Mouse (Mus musculus) spleen, postnatal 10 days (tissue): ENCODE measurements around the gene Vmn1r87.

Source experiments
- DNase-seq, 2 experiments: peaks; one replicate each; pipeline ENCODE4 v3.0.0; 2021 to 2022; ENCODE audit warnings: low spot score in 2 of 2

The Vmn1r87 gene

DNA sequence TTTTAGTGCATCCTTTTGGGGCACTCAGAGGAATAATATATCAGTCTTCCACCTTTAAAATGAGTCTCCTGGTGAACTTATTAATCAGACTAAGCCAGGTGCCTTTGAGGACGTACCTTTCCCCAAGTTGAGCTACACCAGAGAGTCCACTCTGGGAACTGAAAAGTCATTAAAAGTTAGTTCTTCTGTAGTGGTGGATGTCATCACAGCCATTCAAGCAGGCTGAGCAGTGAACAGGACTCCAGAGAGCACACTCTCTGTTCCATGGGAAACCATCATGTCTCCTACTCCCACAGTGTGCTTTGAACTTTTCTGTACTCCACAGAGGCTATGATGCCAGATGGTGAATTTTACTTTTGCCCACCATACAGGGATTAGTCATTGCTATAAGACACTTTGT lies at the start of gene Vmn1r87:
Gene Vmn1r87, minus strand, starts transcription at position 101 of the 400 bp plus-strand sequence.
- DNase-seq, result no peak

DNA sequence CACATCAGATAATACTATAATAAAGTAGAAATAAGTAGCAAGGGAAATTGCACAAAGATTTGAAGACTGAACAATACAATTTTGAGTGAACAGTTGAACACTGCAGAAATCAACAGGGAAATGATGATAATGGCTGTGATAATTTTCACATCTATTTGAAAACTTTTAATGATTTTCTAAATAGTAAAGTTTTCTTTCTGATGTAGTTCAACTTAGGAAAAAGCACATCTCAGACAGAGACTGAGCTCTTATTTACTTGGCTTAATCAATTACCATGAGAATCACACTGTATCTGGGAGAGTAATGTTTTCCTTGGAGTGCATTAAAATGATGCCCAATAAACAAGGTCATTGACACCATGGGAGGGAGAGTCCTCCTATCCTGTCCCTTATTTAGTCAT lies 19.3 kb upstream of the Vmn1r87 start, which contains the start of gene Vmn1r88:
Gene Vmn1r88, plus strand, starts transcription at position 301 of the 400 bp plus-strand sequence.
- no peak for DNase-seq

GRCm38 (mm10) chr7:13137340-13137739 lies 2.6 kb downstream of the Vmn1r87 start:
- no peak for DNase-seq

DNA sequence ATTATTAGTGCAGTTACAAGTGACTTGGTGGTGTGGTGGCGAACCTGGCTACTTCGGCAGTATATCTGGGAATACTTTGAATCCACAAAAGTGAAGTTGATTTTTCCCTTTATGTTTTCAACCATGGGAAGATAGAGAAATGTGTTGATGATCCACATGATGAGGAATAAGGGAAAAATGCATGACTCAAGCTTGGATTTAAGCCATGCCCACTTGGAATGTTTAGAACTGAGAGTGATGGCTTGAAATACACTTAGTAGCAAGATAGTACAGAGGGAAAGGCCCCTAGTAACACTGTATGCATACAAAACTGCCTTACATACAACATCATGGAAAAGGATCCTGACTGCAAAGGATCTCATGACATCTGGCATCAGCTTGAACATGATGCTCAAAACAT lies 8.1 kb downstream of the Vmn1r87 start:
- no peak for DNase-seq

DNA sequence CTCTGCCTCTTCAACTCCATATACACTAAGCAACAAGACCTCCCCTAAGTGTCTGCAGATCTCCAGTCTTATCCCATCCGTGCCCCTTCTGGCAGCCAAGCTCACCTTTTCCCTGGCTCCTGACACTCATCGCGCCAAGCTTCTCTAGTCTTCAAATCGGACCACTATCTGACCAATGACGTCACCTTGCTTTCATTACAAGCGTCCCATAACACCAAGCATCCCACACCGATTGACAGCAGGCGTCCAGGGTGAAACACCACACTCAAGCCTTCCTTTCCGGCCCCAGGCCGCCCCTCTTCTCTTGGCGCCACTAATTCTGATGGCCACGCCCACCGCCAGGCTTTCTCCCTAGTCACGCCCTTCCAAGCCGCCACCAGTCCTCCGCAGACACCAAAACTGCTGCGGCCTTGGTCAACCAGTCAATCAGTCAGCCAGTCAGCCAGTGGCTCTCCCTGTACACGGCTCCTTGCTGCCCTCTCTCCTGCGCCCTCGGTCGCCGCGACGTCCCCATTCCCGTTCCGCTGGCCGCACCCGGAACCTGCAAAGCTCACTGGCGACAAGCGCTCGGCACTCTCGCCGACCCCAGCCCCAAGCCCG lies 16.3 kb downstream of the Vmn1r87 start:
- peak; percentile 12 to 13 for DNase-seq

GRCm38 (mm10) chr7:13119817-13120216 lies 20.1 kb downstream of the Vmn1r87 start, which contains the start of gene Vmn1r86:
Gene Vmn1r86, minus strand, starts transcription at chr7:13119917.
- no peak for DNase-seq

- DNase-seq, result no peak
Measured at GRCm38 (mm10) chr7:13095073-13095472, 44.9 kb downstream of the Vmn1r87 start, which contains the start of gene Vmn1r85. Gene Vmn1r85, minus strand, starts transcription at chr7:13095173.
